Mouse (Mus musculus) stomach, embryonic 15.5 days (tissue): ENCODE measurements around the gene Dicer1. TPM values are rescaled to one million over a fixed set of nuclear protein-coding genes. Genes with fewer than 3 reads are reported as not detected.
"Not testable (repeated sequence)": the region's sequence is repeated elsewhere in the genome, so short reads cannot be mapped to it uniquely, and the experiment has no call there.

Experiments used
- ATAC-seq: fragments of 200-750 bp; cut with Nextera tagmentation; 2 replicates; pipeline ENCODE4 v1.8.0; 2017; ENCODE audit warnings: low read depth, moderate number of reproducible peaks, moderate TSS enrichment; ENCODE audit not compliant: insufficient read depth, low FRiP score
- H3K27ac ChIP-seq: fragments of 300-500 bp; sonication (generic); 2 replicates; pipeline ENCODE4 v1.5.1; 2015; ENCODE audit warnings: mild to moderate bottlenecking, inconsistent platforms
- H3K27me3 ChIP-seq: fragments of 300-500 bp; sonication (generic); replicated peaks from 2 replicates; pipeline ENCODE4 v1.6.1; 2015; ENCODE audit warnings: inconsistent platforms
- H3K36me3 ChIP-seq: fragments of 300-500 bp; sonication (generic); 2 replicates; pipeline ENCODE4 v1.6.1; 2015; ENCODE audit warnings: inconsistent platforms
- H3K4me1 ChIP-seq: fragments of 300-500 bp; sonication (generic); 2 replicates; pipeline ENCODE4 v1.6.1; 2015; ENCODE audit warnings: inconsistent platforms
- H3K4me2 ChIP-seq: fragments of 300-500 bp; sonication (generic); 2 replicates; pipeline ENCODE4 v1.6.1; 2015; ENCODE audit warnings: mild to moderate bottlenecking, inconsistent platforms
- H3K4me3 ChIP-seq: fragments of 300-500 bp; sonication (generic); replicated peaks from 2 replicates; pipeline ENCODE4 v1.5.1; 2015; ENCODE audit warnings: inconsistent platforms
- H3K9ac ChIP-seq: fragments of 300-500 bp; sonication (generic); 2 replicates; pipeline ENCODE4 v1.6.1; 2015; ENCODE audit warnings: inconsistent platforms
- H3K9me3 ChIP-seq: fragments of 300-500 bp; sonication (generic); 2 replicates; pipeline ENCODE4 v1.6.1; 2016; ENCODE audit warnings: inconsistent platforms
- WGBS: fragments of 180-500 bp; shearing (Covaris S2); methylation state at CpG from one replicate; pipeline ENCODE4 v1.1.7; 2015; 5-methylcytosine and 5-hydroxymethylcytosine counted together
- polyA plus RNA-seq: library from polyadenylated mRNA; unstranded; fragments of >200 nt; fragmentation: Nextera tagmentation; extraction: Ambion mirVana; gene quantifications from 2 replicates; pipeline ENCODE4 v1.2.1, GENCODE M21; 2015

Gene Dicer1
- polyA plus RNA-seq, 1 experiment from 2014 or later: 31.4 TPM

DNA sequence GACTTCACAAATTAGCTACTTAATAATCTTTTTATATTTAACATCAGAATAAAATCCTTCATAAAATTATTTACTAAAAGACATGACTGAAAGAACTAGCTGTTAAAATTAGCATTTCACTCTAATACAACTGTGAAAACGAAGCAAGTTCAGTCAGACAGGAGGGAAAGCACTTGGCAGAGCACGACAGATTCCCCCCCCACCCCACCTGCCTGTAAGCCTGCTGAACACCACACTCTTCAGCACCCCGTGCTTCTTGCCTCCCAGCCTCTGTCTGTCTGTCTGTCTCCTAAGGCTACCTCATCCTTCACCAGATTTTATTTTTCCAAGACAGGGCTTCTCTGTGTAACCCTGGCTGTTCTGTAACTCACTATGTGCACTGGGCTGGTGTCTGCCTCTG lies 12.8 kb downstream of the Dicer1 start:
- no peaks in the 10 kb centered on the region for H3K27me3 ChIP-seq
- no peak overlapping the region for H3K4me2 ChIP-seq
- H3K4me3 ChIP-seq: no peak overlapping the region
- H3K4me1 ChIP-seq: peaks cover 16% of the 10 kb centered on the region; the same call in 1 of the 2 replicates
- no peak overlapping the region for H3K9ac ChIP-seq
- H3K36me3 ChIP-seq: no peaks in the 10 kb centered on the region
- ATAC-seq: no peak
- no peak overlapping the region for H3K27ac ChIP-seq
- no peaks in the 10 kb centered on the region for H3K9me3 ChIP-seq
- WGBS: 37% methylated on average over 3 of the region's 3 CpGs

DNA sequence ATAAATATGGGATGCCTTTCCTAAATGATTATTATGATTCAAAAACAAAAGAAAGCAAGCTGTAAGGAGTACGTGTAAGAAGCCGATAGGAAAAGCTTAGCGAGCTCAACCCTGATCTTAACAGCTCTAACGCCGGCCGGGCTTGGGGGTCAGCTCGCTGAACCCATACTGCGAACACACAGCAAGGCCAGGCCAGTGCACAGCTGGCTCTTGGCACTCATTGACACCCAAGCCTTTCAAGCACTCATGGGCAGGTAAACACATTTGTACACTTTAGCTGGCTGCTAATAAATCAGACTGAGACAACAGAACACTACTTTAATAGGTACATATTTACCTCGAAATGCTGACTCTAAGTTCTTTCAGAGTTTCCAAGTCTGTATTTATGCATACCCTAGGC lies 13.3 kb downstream of the Dicer1 start:
- H3K9ac ChIP-seq: no peak overlapping the region
- H3K27me3 ChIP-seq: no peaks in the 10 kb centered on the region
- H3K36me3 ChIP-seq: no peaks in the 10 kb centered on the region
- 39% methylated on average over 9 of the region's 9 CpGs for WGBS
- H3K9me3 ChIP-seq: no peaks in the 10 kb centered on the region
- no peak overlapping the region for H3K4me3 ChIP-seq
- peaks cover 13% of the 10 kb centered on the region; the same call in 1 of the 2 replicates for H3K4me1 ChIP-seq
- H3K27ac ChIP-seq: no peak overlapping the region
- H3K4me2 ChIP-seq: no peak overlapping the region
- no peak for ATAC-seq

DNA sequence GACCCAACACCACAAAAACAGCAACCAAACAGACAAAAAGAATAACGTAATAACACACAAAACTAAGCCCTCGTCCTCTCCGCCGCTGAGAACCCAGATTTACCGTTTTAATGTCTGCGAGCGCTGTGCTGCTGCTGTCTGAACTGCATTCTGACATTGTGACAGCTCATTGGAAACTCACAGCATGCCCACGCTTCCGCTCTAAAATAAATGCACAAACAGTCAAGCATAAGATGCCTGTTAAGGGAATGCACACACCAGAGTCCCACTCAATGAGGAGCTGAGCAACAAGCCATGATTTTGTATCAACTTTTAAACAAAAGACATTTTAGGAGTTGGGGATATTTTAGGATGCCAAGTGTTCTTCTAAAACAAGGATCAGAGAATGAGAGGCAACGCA lies 14.1 kb downstream of the Dicer1 start:
- Histone ChIP-seq H3K4me3 (no peak overlapping the region), H3K27ac (no peak overlapping the region), H3K27me3 (no peaks in the 10 kb centered on the region), H3K4me2 (no peak overlapping the region), H3K9ac (no peak overlapping the region), H3K9me3 (no peaks in the 10 kb centered on the region), H3K4me1 (peaks cover 6% of the 10 kb centered on the region; the same call in 1 of the 2 replicates), H3K36me3 (0 out of 2 replicates have a peak, but pooled peaks cover under 1% of the 10 kb centered on the region)
- ATAC-seq: no peak
- 85% methylated on average over 10 of the region's 10 CpGs for WGBS

DNA sequence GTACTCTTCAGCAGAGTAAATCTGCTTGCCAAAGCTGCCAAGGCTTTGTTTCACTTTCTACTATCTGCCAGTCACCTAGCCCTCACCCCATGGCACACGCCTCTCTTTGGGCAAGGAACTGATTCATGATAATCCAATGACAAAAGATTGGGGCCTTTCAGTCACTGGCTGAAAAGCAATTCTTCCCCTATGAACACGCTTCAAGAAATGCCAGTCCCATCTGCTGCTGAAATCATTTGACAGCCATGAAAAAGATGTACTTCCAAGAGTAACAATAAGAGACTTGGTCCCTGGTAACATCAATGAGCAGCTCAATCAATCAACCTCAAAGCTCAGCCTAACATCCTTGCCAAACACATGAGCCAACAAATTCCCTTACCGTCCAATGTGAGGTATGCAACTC lies 15.8 kb downstream of the Dicer1 start:
- H3K4me3 ChIP-seq: no peak overlapping the region
- no peak overlapping the region for H3K9ac ChIP-seq
- no peak for ATAC-seq
- 54% methylated on average over 3 of the region's 3 CpGs for WGBS
- H3K36me3 ChIP-seq: 0 out of 2 replicates have a peak, but pooled peaks cover 4% of the 10 kb centered on the region
- no peak overlapping the region for H3K27ac ChIP-seq
- no peaks in the 10 kb centered on the region for H3K4me1 ChIP-seq
- H3K9me3 ChIP-seq: no peaks in the 10 kb centered on the region
- H3K4me2 ChIP-seq: no peak overlapping the region
- H3K27me3 ChIP-seq: no peaks in the 10 kb centered on the region

DNA sequence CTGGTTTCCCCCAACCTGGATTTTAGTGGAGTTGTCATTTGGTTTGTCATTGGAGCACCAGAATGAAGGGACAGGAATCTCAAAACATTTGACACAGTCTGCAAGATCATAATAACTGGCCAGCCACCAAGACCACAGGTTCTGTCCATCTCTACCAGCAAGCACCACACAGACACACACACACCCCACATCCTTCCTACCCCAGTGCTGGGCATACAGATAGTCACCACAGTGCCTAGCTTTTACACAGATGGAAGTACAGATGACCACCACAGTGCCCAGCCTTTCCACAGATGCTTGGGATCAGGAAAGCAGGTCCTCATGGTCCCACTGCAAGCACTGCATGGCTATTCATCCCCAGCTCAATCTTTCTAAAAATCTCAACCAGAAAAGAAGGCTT lies 18.6 kb downstream of the Dicer1 start:
- no peak overlapping the region for H3K27ac ChIP-seq
- H3K4me2 ChIP-seq: no peak overlapping the region
- H3K9ac ChIP-seq: no peak overlapping the region
- H3K4me1 ChIP-seq: no peaks in the 10 kb centered on the region
- no peaks in the 10 kb centered on the region for H3K27me3 ChIP-seq
- H3K4me3 ChIP-seq: no peak overlapping the region
- H3K36me3 ChIP-seq: peaks cover 19% of the 10 kb centered on the region
- H3K9me3 ChIP-seq: no peaks in the 10 kb centered on the region
- no peak for ATAC-seq

DNA sequence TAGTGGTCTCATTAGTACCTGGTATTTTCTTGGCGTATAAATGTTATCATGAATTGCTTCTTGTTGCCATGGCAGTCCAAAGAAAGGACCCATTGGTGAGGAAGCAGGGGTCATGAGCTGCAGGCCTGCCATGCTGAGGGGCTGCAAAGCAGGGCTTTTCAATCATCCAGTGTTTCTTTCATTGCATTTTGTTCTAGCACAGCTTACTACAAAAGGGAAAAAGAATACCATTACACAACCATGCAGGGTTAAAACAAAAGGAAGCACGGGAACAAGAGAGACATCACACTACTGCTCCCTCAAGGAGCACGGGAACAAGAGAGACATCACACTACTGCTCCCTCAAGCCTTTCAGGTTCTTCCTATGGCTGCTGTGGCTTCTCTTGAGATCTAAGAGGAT lies 20.0 kb downstream of the Dicer1 start:
- no peak overlapping the region for H3K27ac ChIP-seq
- no peak overlapping the region for H3K4me3 ChIP-seq
- no peaks in the 10 kb centered on the region for H3K4me1 ChIP-seq
- peaks cover 26% of the 10 kb centered on the region for H3K36me3 ChIP-seq
- H3K4me2 ChIP-seq: no peak overlapping the region
- no peaks in the 10 kb centered on the region for H3K9me3 ChIP-seq
- H3K9ac ChIP-seq: no peak overlapping the region
- 70% methylated on average over 3 of the region's 3 CpGs for WGBS
- H3K27me3 ChIP-seq: no peaks in the 10 kb centered on the region
- ATAC-seq: no peak

DNA sequence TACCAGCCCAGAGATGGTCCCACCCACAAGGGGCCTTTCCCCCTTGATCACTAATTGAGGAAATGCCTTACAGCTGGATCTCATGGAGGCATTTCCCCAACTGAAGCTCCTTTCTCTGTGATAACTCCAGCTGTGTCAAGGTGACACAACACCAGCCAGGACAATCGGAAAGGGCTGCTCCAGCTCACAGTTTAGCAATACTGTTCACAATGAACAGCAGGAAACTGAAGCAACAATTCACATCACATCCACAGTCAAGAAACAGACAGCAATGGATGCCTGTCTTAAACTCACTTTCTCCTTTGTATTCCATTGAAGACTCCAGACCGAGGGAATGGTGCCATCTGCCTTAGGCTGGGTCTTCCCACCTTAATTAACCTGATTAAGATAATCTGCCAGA lies 25.3 kb downstream of the Dicer1 start:
- 87% methylated on average over 2 of the region's 2 CpGs for WGBS
- H3K4me2 ChIP-seq, H3K27me3 ChIP-seq, H3K9ac ChIP-seq, H3K27ac ChIP-seq, H3K4me3 ChIP-seq, ATAC-seq, H3K4me1 ChIP-seq, H3K9me3 ChIP-seq: not testable (repeated sequence)
- H3K36me3 ChIP-seq: peaks cover 36% of the 10 kb centered on the region

DNA sequence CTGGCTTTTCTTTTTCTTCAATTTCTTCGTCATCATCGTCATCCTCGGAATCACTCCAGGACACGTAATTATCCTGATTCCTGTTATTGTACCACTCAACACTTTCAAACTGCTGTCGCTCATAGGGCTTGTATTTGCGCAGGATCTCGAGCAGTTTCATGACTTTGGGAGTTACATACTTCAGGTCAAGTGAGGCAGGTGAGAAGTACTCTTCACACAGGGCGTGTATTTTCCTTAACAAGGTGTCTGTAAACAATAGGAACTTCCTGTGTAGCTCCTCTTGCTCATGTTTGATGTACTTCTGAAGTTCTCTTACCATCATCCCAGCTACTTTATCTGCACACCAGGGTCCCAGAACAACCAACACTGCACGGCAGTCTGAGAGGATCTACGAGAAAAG lies 29.7 kb downstream of the Dicer1 start:
- WGBS: 92% methylated on average over 10 of the region's 10 CpGs

DNA sequence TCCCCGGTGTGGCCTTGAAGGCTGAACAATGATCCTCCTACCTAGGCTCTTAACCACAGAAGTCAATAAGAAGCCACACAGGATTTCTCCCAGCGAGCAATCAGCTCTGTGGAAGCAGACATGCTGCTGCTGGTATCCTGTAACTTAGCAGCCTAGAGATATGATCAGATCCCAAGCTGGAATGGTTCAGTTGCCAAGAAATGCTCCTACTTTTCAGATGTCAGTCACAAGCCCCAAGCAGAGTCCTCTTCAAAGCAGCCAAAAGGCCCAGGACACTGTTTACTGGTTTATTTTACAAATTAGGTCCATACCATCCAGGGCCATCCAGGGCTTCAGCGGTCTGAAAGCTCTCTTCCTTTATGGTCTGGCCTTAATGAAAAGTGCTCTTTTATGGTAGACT lies 30.7 kb downstream of the Dicer1 start:
- H3K4me3 ChIP-seq: no peak overlapping the region
- no peak overlapping the region for H3K4me2 ChIP-seq
- no peaks in the 10 kb centered on the region for H3K27me3 ChIP-seq
- whole genome bisulfite sequencing: 86% methylated on average over 3 of the region's 3 CpGs
- no peak overlapping the region for H3K27ac ChIP-seq
- H3K9ac ChIP-seq: no peak overlapping the region
- H3K4me1 ChIP-seq: no peaks in the 10 kb centered on the region
- no peaks in the 10 kb centered on the region for H3K9me3 ChIP-seq
- ATAC-seq: no peak
- H3K36me3 ChIP-seq: peaks cover 19% of the 10 kb centered on the region; the same call in 1 of the 2 replicates

More for the DNA sequence above, 29.7 kb downstream of the Dicer1 start:
- no peak overlapping the region for H3K4me2 ChIP-seq
- H3K36me3 ChIP-seq: peaks cover 19% of the 10 kb centered on the region; the same call in 1 of the 2 replicates
- no peak overlapping the region for H3K4me3 ChIP-seq
- ATAC-seq: no peak
- no peak overlapping the region for H3K27ac ChIP-seq
- H3K9me3 ChIP-seq: no peaks in the 10 kb centered on the region
- no peaks in the 10 kb centered on the region for H3K4me1 ChIP-seq
- H3K9ac ChIP-seq: no peak overlapping the region
- no peaks in the 10 kb centered on the region for H3K27me3 ChIP-seq

DNA sequence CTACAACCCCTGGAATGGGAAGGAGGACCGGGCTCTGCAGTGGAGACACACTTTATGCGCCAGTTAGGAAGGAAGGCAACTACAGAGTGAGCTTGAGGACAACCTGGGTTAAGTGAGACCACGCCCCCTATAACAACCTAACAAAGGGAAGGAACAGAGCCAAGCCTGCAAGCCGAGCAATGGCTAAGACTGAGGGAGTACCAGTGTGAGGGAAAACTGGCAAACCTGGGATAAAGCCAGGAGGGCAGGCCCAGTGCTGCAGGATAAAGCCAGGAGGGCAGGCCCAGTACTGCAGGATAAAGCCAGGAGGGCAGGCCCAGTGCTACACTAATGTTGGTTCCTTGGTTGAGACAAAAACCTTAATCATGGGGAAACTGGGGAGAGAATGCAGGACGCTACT lies 32.8 kb downstream of the Dicer1 start:
- no peak for ATAC-seq
- WGBS: 72% methylated on average over 5 of the region's 5 CpGs
- Histone ChIP-seq H3K9ac (no peak overlapping the region), H3K27me3 (no peaks in the 10 kb centered on the region), H3K9me3 (no peaks in the 10 kb centered on the region), H3K4me3 (no peak overlapping the region), H3K36me3 (peaks cover 22% of the 10 kb centered on the region), H3K27ac (no peak overlapping the region), H3K4me2 (no peak overlapping the region), H3K4me1 (no peaks in the 10 kb centered on the region)

DNA sequence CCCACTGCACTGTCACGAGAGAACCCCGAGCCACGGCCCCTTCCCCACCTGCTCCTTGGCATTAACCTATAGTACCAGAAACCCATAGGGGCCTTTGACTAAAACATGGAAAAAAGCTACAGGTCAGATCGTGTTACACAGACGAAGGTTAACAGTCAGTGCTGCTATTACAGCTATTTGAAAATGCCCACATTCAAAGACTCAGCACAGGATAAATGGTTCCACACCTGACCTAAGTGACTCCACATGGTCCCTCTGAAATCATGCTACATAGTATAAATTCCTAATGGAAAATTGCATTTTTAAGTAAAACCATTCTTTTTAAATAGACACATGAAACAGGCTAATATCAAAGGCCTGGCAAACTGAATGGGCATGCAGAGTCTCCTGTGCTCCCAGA lies 35.3 kb downstream of the Dicer1 start:
- H3K27ac ChIP-seq: no peak overlapping the region
- H3K4me3 ChIP-seq: no peak overlapping the region
- no peak overlapping the region for H3K4me2 ChIP-seq
- H3K27me3 ChIP-seq: no peaks in the 10 kb centered on the region
- H3K9ac ChIP-seq: no peak overlapping the region
- H3K4me1 ChIP-seq: no peaks in the 10 kb centered on the region
- no peaks in the 10 kb centered on the region for H3K9me3 ChIP-seq
- 85% methylated on average over 5 of the region's 5 CpGs for WGBS
- H3K36me3 ChIP-seq: peaks cover 27% of the 10 kb centered on the region
- ATAC-seq: no peak

DNA sequence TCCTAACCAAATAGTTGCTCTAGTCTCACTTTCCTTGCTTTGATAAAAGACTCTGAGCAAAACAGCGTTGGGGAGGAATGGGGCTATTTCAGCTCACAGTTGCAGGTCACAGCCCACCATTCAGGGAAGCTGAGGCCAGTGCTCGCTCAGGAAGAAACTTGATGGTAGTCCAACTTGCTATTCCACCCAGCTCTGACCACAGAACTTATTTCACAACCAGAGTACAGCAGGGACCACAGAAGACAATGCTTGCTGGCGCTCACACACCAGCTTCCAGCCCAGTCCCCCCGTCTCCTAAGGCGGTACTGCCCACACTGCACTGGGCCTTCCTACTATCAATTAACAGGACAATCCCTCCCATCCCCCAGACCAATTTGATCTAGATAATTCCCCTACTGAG lies 36.3 kb downstream of the Dicer1 start:
- Histone ChIP-seq H3K27me3 (no peaks in the 10 kb centered on the region), H3K9me3 (no peaks in the 10 kb centered on the region), H3K4me1 (no peaks in the 10 kb centered on the region), H3K4me3 (no peak overlapping the region), H3K4me2 (no peak overlapping the region), H3K9ac (no peak overlapping the region), H3K36me3 (peaks cover 28% of the 10 kb centered on the region), H3K27ac (no peak overlapping the region)
- ATAC-seq: no peak
- 96% methylated on average over 5 of the region's 5 CpGs for WGBS

DNA sequence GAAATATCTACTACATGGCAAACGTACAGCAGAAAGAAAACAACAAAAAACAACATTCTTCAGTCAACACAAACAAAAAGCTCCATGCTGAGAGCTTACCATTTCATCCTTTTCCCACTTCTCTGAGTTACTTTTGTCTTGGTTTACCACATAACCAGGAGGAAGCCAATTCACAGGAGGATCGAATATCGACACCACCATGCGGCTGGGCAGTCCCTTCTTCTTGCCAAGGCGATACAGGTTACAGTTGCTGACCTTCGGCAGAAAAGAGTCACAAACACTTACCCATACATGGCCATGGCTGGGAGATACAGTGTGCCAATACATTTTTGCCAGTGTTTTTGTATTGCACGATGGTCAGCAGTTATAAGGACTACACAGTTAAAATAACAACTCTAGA lies 51.5 kb downstream of the Dicer1 start:
- Histone ChIP-seq H3K27me3 (no peaks in the 10 kb centered on the region), H3K4me1 (no peaks in the 10 kb centered on the region), H3K4me2 (no peak overlapping the region), H3K9me3 (no peaks in the 10 kb centered on the region), H3K36me3 (peaks cover 34% of the 10 kb centered on the region), H3K4me3 (no peak overlapping the region), H3K9ac (no peak overlapping the region), H3K27ac (no peak overlapping the region)
- ATAC-seq: no peak
- 75% methylated on average over 7 of the region's 7 CpGs for WGBS
